Mouse (Mus musculus) small intestine, adult 2 months (tissue): ENCODE measurements around the gene Ube2d1.

Experiments used
- CTCF ChIP-seq: fragments of 200-500 bp; IDR thresholded peaks from 2 replicates; pipeline ENCODE4 v1.5.1; 2012; ENCODE audit warnings: low read depth, mild to moderate bottlenecking, control low read depth, inconsistent platforms, low read length, moderate library complexity, mixed read lengths; ENCODE audit not compliant: insufficient replicate concordance, insufficient read length; ENCODE audit errors: extremely low read depth
- POLR2A ChIP-seq: fragments of 200-500 bp; IDR thresholded peaks from 2 replicates; pipeline ENCODE4 v1.6.1; 2012; ENCODE audit warnings: low read depth, mild to moderate bottlenecking, control low read depth, inconsistent platforms, low read length, moderate library complexity

GRCm38 (mm10) chr10:71251256-71251655 lies 33.8 kb downstream of the Ube2d1 start:
- TF ChIP-seq CTCF (no peak), POLR2A (no peak)
